Mouse (Mus musculus) gastrocnemius, adult 2 months (tissue): ENCODE measurements around the gene Sdf4. TPM values are rescaled to one million over a fixed set of nuclear protein-coding genes. Genes with fewer than 3 reads are reported as not detected.
A peak's percentile ranks its signal among the peaks of the same experiment; 100 is the strongest.

Experiments
- DNase-seq: peaks from one replicate; pipeline ENCODE4 v3.0.0; 2022
- H3K27ac ChIP-seq: fragments of 200-600 bp; 2 replicates; pipeline ENCODE4 v1.8.1; 2022; ENCODE audit warnings: mild to moderate bottlenecking
- H3K4me3 ChIP-seq: fragments of 200-600 bp; 2 replicates; pipeline ENCODE4 v1.8.1; 2022; ENCODE audit warnings: mild to moderate bottlenecking, moderate library complexity
- CTCF ChIP-seq: fragments of 200-600 bp; IDR thresholded peaks from 2 replicates; pipeline ENCODE4 v1.8.1; 2022; ENCODE audit warnings: antibody characterized with exemption, mild to moderate bottlenecking, moderate library complexity
- intact Hi-C: fragments of 180-260 bp; cut with DNase I; formaldehyde crosslinking; loops from one replicate; pipeline ENCODE4 v1.15.1; 2025
- microRNA-seq: library from miRNA; unstranded; fragments of <30 nt; microRNA quantifications from one replicate; pipeline ENCODE4 v1.2.0, GENCODE M21; 2021
- total RNA-seq, 2 experiments: library from RNA; stranded (reverse); gene quantifications; 2 replicates each; pipeline ENCODE4 v1.2.3; 2021

Gene Sdf4
- total RNA-seq, 2 experiments from 2014 or later = 75.7 to 81.5 TPM

GRCm38 (mm10) chr4:156034901-156035300 lies 42.2 kb downstream of the Sdf4 start:
- Histone ChIP-seq H3K4me3 (peak overlapping the region; percentile 46), H3K27ac (no peak overlapping the region)
- no peak for TF ChIP-seq CTCF
- intact Hi-C loops = loop anchor here (5.0 kb wide), 1 partner anchor 67 kb away; no protein-coding TSS in a partner anchor
- peak; percentile 18 for DNase-seq

DNA sequence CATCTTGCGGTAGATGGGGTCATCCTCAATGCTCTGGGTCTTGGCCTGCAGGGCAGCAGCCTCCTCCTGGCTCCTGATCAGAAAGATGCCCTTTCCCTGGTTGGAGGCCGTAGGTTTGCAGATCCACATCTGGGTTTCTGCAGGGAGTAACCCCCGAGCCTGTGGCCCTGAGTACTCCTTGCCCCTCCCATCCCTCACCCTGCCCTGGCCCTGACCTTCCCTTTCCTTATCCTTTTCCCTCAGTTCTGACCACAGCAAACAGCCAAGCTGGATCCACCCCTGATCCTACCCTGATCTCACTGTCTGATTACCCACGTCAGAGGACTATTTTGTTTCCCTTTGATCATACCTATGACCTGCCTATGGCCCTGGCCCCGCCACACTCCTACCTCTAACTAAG lies 52.1 kb downstream of the Sdf4 start:
- Histone ChIP-seq H3K4me3 (no peak overlapping the region), H3K27ac (no peak overlapping the region)
- TF ChIP-seq CTCF = no peak
- intact Hi-C loops = no loop called here
- no peak for DNase-seq

GRCm38 (mm10) chr4:156049779-156050178 lies 57.1 kb downstream of the Sdf4 start:
- Histone ChIP-seq H3K27ac (no peak overlapping the region), H3K4me3 (no peak overlapping the region)
- TF ChIP-seq CTCF = no peak
- intact Hi-C loops = no loop called here
- DNase-seq = no peak

- no peak for TF ChIP-seq CTCF
- no peak overlapping the region for H3K4me3 ChIP-seq
- no peak for DNase-seq
- intact Hi-C loops = no loop called here
- no peak overlapping the region for H3K27ac ChIP-seq
Measured at GRCm38 (mm10) chr4:156050391-156050980, 57.8 kb downstream of the Sdf4 start.

- TF ChIP-seq CTCF = no peak
- no peak for DNase-seq
- intact Hi-C loops = no loop called here
- no peak overlapping the region for H3K27ac ChIP-seq
- H3K4me3 ChIP-seq = no peak overlapping the region
Measured at GRCm38 (mm10) chr4:156053113-156053512, 60.4 kb downstream of the Sdf4 start.

DNA sequence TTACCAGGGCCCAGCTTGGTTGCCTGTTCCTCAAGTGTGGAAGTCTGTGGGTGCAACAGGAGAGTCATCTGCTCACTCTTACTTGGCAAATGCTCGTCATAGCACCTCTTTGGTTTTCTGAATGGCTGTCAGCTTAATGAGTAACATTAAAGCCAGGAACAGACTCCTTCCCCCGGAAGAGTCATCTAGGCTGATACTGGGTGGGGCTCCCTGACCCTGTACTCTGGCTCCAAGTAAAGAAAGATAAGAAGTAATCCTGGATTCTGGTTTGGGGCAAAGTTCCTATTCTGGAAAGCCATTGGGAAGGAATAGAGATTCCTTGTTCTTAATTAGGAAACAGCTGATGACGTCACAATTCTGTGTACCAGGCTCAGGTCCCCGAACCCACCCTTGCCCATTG lies 61.5 kb downstream of the Sdf4 start:
- TF ChIP-seq CTCF = no peak
- intact Hi-C loops = no loop called here
- no peak for DNase-seq
- H3K4me3 ChIP-seq = no peak overlapping the region
- no peak overlapping the region for H3K27ac ChIP-seq

DNA sequence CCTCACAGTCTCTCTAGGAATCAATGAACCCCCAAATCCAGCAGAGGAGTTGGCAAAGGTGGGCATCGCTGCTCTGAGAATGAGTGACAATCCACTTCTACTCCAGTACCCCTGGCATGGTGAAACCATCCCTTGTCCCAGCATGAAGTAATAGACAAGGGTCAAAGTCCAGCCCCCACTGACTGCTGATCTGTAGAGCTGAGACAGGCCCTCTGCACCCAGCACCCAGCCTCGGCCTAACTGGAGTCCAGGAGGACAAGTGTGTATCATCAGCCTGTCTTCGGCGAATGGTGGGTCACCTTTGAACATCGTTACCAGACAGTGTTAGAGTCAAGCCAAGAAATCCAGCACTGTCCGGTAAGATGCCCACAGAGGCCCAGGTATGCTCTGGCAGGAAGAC lies 61.9 kb downstream of the Sdf4 start:
- DNase-seq = no peak
- no peak overlapping the region for H3K27ac ChIP-seq
- H3K4me3 ChIP-seq = no peak overlapping the region
- intact Hi-C loops = no loop called here
- no peak for TF ChIP-seq CTCF

DNA sequence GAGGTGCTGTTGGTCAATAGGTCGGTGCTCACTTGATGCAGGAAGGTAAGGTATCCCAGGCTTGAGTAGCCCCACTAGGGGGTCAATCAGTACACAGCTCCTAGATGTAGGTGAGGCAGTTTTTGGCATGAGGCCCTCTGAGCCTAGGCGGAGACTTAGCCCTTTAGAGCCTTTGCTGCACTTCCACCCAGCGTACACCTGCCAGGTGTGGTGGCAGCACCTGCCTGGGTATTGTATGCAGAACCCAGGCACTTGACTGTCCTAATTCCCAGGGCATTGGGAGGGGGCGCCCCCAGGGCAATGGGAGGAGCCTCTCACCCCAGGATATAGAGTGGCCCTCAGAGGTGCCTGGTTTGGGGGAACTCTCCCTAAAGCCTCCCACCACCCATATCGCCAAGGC lies 62.5 kb downstream of the Sdf4 start:
- intact Hi-C loops = no loop called here
- TF ChIP-seq CTCF = no peak
- Histone ChIP-seq H3K27ac (no peak overlapping the region), H3K4me3 (no peak overlapping the region)
- DNase-seq = no peak

DNA sequence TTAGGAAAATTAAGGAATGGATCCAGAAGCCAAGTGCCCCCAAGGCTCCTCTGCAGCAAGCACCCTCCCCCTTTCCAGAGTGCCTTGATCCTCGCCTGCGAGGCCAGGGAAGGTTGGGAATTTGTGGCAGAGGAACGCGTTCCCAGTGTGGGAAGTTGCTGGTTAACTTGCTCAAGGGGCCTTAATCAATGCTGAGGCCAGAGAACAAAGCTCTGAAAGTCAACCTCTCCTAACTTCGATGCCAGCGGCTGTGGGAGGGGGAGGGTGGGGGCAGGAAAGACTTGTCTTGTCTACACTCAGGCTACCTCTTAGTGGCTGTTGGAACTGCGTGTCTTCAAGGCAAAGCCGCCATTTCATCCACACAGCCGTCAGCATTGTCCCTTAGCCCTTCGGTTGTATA lies 65.0 kb downstream of the Sdf4 start:
- H3K27ac ChIP-seq = no peak overlapping the region
- TF ChIP-seq CTCF = no peak
- no peak overlapping the region for H3K4me3 ChIP-seq
- intact Hi-C loops = no loop called here
- no peak for DNase-seq

GRCm38 (mm10) chr4:156058826-156059225 lies 66.2 kb downstream of the Sdf4 start:
- DNase-seq = no peak
- Histone ChIP-seq H3K27ac (no peak overlapping the region), H3K4me3 (no peak overlapping the region)
- intact Hi-C loops = no loop called here
- no peak for TF ChIP-seq CTCF

GRCm38 (mm10) chr4:156059261-156059660 lies 66.6 kb downstream of the Sdf4 start, which contains the start of gene Ttll10:
Gene Ttll10 (minus strand): TSS chr4:156059414.
- DNase-seq = no peak
- H3K4me3 ChIP-seq = no peak within 1 kb of the TSS
- no peak for TF ChIP-seq CTCF
- H3K27ac ChIP-seq = no peak within 1 kb of the TSS
- intact Hi-C loops = no loop called here

GRCm38 (mm10) chr4:156059713-156060112 lies 67.0 kb downstream of the Sdf4 start:
- H3K27ac ChIP-seq = no peak overlapping the region
- no peak for DNase-seq
- TF ChIP-seq CTCF = no peak
- intact Hi-C loops = no loop called here
- H3K4me3 ChIP-seq = no peak overlapping the region

Small RNAs within 50 kb of the gene (microRNA-seq; reads per million reads assigned to microRNA genes)
- gene Mir200a (2.2 reads per million), gene Mir200b (not detected), gene Mir429 (not detected)

Other genes starting within 250 kb of the Sdf4 start
- 10 to 100 TPM; 25.4 to 35.3 TPM for gene Atad3a, start 231.8 kb upstream of the Sdf4 start, total RNA-seq
- 1 to 10 TPM; 4.8 to 7.4 TPM for gene Vwa1, start 218.2 kb upstream of the Sdf4 start, total RNA-seq
- 1 to 10 TPM in 1 of 2 experiments, under 1 TPM in 1; 0.66 to 1.1 TPM for gene Tmem88b, start 207.0 kb upstream of the Sdf4 start, total RNA-seq
- not detected for gene Ankrd65, start 202.4 kb upstream of the Sdf4 start, total RNA-seq
- gene Mrpl20, start 190.0 kb upstream of the Sdf4 start, total RNA-seq = 10 to 100 TPM; 39.0 to 52.7 TPM
- 10 to 100 TPM; 26.4 to 27.0 TPM for gene Ccnl2, start 180.4 kb upstream of the Sdf4 start, total RNA-seq
- gene Aurkaip1, start 161.6 kb upstream of the Sdf4 start, total RNA-seq = 10 to 100 TPM; 74.0 to 89.8 TPM
- 10 to 100 TPM; 26.4 to 31.3 TPM for gene Mxra8, start 153.2 kb upstream of the Sdf4 start, total RNA-seq
- gene Dvl1, start 145.5 kb upstream of the Sdf4 start, total RNA-seq = 100 to 1,000 TPM; 116 to 122 TPM
- gene Tas1r3, start 129.5 kb upstream of the Sdf4 start, total RNA-seq = under 1 TPM; 0.11 to 0.23 TPM
- gene Cptp, start 123.4 kb upstream of the Sdf4 start, total RNA-seq = 10 to 100 TPM; 13.6 to 18.0 TPM
- 10 to 100 TPM; 14.9 to 17.3 TPM for gene Ints11, start 123.3 kb upstream of the Sdf4 start, total RNA-seq
- gene Pusl1, start 101.1 kb upstream of the Sdf4 start, total RNA-seq = 10 to 100 TPM; 10.5 to 13.4 TPM
- 1 to 10 TPM; 7.5 to 8.0 TPM for gene Acap3, start 101.0 kb upstream of the Sdf4 start, total RNA-seq
- gene Ube2j2, start 49.0 kb upstream of the Sdf4 start, total RNA-seq = 10 to 100 TPM; 62.8 to 64.5 TPM
- gene C1qtnf12, start 30.6 kb upstream of the Sdf4 start, total RNA-seq = 10 to 100 TPM; 15.1 to 18.5 TPM
- gene B3galt6, start 223 bp upstream of the Sdf4 start, total RNA-seq = 1 to 10 TPM in 1 of 2 experiments, under 1 TPM in 1; 0.92 to 2.0 TPM
- 1 to 10 TPM in 1 of 2 experiments, under 1 TPM in 1; 0.75 to 2.1 TPM for gene Tnfrsf4, start 21.0 kb downstream of the Sdf4 start, total RNA-seq
- not detected for gene Tnfrsf18, start 33.3 kb downstream of the Sdf4 start, total RNA-seq
- gene Ttll10, start 66.5 kb downstream of the Sdf4 start, total RNA-seq = not detected
- gene 9430015G10Rik, start 117.1 kb downstream of the Sdf4 start, total RNA-seq = 1 to 10 TPM; 1.9 to 2.3 TPM
- not detected for gene Rnf223, start 137.6 kb downstream of the Sdf4 start, total RNA-seq
- 1 to 10 TPM; 6.9 to 8.0 TPM for gene Agrn, start 204.6 kb downstream of the Sdf4 start, total RNA-seq
- 1 to 10 TPM in 1 of 2 experiments, not detected in 1; 1.1 TPM for gene Isg15, start 207.9 kb downstream of the Sdf4 start, total RNA-seq
- gene AW011738, start 210.4 kb downstream of the Sdf4 start, total RNA-seq = 1 to 10 TPM; 4.2 to 4.4 TPM
- gene Perm1, start 223.0 kb downstream of the Sdf4 start, total RNA-seq = 100 to 1,000 TPM; 142 to 265 TPM
- gene Plekhn1, start 242.0 kb downstream of the Sdf4 start, total RNA-seq = 1 to 10 TPM; 5.8 to 7.6 TPM
- 10 to 100 TPM; 30.8 to 33.3 TPM for gene Noc2l, start 243.1 kb downstream of the Sdf4 start, total RNA-seq